Mouse (Mus musculus) cerebellum, adult 2 months (tissue): Measurements from ENCODE around the gene Gm36210.
"Not testable (repeated sequence)": the region's sequence is repeated elsewhere in the genome, so short reads cannot be mapped to it uniquely, and the experiment has no call there.

ENCODE experiments used
- CTCF ChIP-seq: fragments of 200-500 bp; IDR thresholded peaks from 2 replicates; pipeline ENCODE4 v1.5.1; 2011; ENCODE audit warnings: low read depth, mild to moderate bottlenecking, control low read depth, low read length, moderate library complexity, borderline replicate concordance; ENCODE audit not compliant: insufficient read depth
- POLR2A ChIP-seq: fragments of 200-500 bp; IDR thresholded peaks from 2 replicates; pipeline ENCODE4 v1.6.1; 2011; ENCODE audit warnings: low read length, control low read depth, borderline replicate concordance; ENCODE audit not compliant: insufficient read depth

DNA sequence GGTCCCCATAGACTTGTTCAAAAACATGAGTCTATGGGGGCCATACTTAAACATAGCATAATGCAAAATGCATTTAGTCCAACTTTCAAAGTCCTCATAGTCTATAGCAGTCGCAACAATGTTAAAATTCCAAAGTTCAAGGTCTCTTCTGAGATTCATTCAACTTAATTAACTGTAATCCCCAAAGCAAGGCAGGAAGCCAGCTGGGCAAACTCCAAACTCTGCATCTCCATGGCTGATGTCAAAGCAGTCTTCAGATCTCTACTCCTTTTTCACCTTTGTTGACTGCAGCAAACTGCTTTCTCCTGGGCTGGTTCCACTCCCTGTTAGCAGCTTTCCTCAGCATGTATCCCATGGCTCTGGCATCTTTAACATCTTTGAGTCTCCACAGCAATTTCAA, 27.3 kb downstream of the Gm36210 start:
- not testable (repeated sequence) for TF ChIP-seq CTCF, POLR2A
